Mouse (Mus musculus) WW6 (cell line): ENCODE measurements around the gene Rsph14.

Source experiments
- DNase-seq: peaks from one replicate; pipeline ENCODE4 v3.0.0-alpha.2; 2013; ENCODE audit warnings: low read depth, low spot score

Gene Rsph14

GRCm38 (mm10) chr10:74933548-74934190 lies 98.7 kb downstream of the Rsph14 start:
- DNase-seq, result no peak

GRCm38 (mm10) chr10:74932487-74932886 lies 99.9 kb downstream of the Rsph14 start:
- no peak for DNase-seq

GRCm38 (mm10) chr10:74931631-74932030 lies 100.8 kb downstream of the Rsph14 start:
- no peak for DNase-seq

- DNase-seq, result no peak
These were observed 101.8 kb downstream of the Rsph14 start for GRCm38 (mm10) chr10:74930541-74930940.

- no peak for DNase-seq
These were observed 102.8 kb downstream of the Rsph14 start for GRCm38 (mm10) chr10:74929578-74929977.

GRCm38 (mm10) chr10:74928276-74928675 lies 104.1 kb downstream of the Rsph14 start:
- DNase-seq, result no peak

GRCm38 (mm10) chr10:74925324-74925723 lies 107.1 kb downstream of the Rsph14 start:
- no peak for DNase-seq

- DNase-seq, result no peak
These were observed 108.1 kb downstream of the Rsph14 start for GRCm38 (mm10) chr10:74924274-74924673.

GRCm38 (mm10) chr10:74922763-74923162 lies 109.6 kb downstream of the Rsph14 start:
- DNase-seq, result no peak

GRCm38 (mm10) chr10:74921614-74922013 lies 110.8 kb downstream of the Rsph14 start:
- no peak for DNase-seq

- no peak for DNase-seq
These were observed 111.4 kb downstream of the Rsph14 start for GRCm38 (mm10) chr10:74920853-74921567.

GRCm38 (mm10) chr10:74919277-74919676 lies 113.1 kb downstream of the Rsph14 start:
- DNase-seq, result no peak

GRCm38 (mm10) chr10:74908431-74908830 lies 124.0 kb downstream of the Rsph14 start:
- no peak for DNase-seq
